Mouse (Mus musculus) midbrain, postnatal 0 days (tissue): ENCODE data around the gene Ryr2. TPM values are rescaled to one million over a fixed set of nuclear protein-coding genes. Genes with fewer than 3 reads are reported as not detected.
A peak's percentile ranks its signal among the peaks of the same experiment; 100 is the strongest.

Experiments
- ATAC-seq: fragments of 200-750 bp; cut with Nextera tagmentation; 2 replicates; pipeline ENCODE4 v1.8.0; 2017; ENCODE audit warnings: moderate number of reproducible peaks, mild to moderate bottlenecking, moderate TSS enrichment, moderate library complexity; ENCODE audit not compliant: low FRiP score
- DNase-seq: peaks from one replicate; pipeline ENCODE4 v3.0.0-alpha.2; 2015; ENCODE audit warnings: low spot score
- H3K27ac ChIP-seq: fragments of 300-500 bp; sonication (generic); 2 replicates; pipeline ENCODE4 v1.5.1; 2014; ENCODE audit warnings: low read depth, mild to moderate bottlenecking, low read length, mixed read lengths
- H3K27me3 ChIP-seq: fragments of 300-500 bp; sonication (generic); 2 replicates; pipeline ENCODE4 v1.6.1; 2014; ENCODE audit warnings: low read length, control low read depth, mixed read lengths; ENCODE audit not compliant: insufficient read depth
- H3K36me3 ChIP-seq: fragments of 300-500 bp; sonication (generic); 2 replicates; pipeline ENCODE4 v1.6.1; 2014; ENCODE audit warnings: low read length, control low read depth, mixed read lengths; ENCODE audit not compliant: insufficient read depth
- H3K4me1 ChIP-seq: fragments of 300-500 bp; sonication (generic); 2 replicates; pipeline ENCODE4 v1.6.1; 2014; ENCODE audit warnings: mild to moderate bottlenecking, control low read depth, antibody characterized with exemption, low read length, mixed read lengths; ENCODE audit not compliant: insufficient read depth
- H3K4me2 ChIP-seq: fragments of 300-500 bp; sonication (generic); 2 replicates; pipeline ENCODE4 v1.6.1; 2014; ENCODE audit warnings: low read depth, mild to moderate bottlenecking, low read length, mixed read lengths; ENCODE audit not compliant: poor library complexity, severe bottlenecking
- H3K4me3 ChIP-seq: fragments of 300-500 bp; sonication (generic); 2 replicates; pipeline ENCODE4 v1.5.1; 2014; ENCODE audit warnings: low read depth, mild to moderate bottlenecking, low read length, moderate library complexity
- H3K9ac ChIP-seq: fragments of 300-500 bp; sonication (generic); replicated peaks from 2 replicates; pipeline ENCODE4 v1.6.1; 2014; ENCODE audit warnings: mild to moderate bottlenecking, low read length, moderate library complexity, mixed read lengths; ENCODE audit not compliant: poor library complexity, severe bottlenecking
- H3K9me3 ChIP-seq: fragments of 300-500 bp; sonication (generic); 2 replicates; pipeline ENCODE4 v1.6.1; 2016; ENCODE audit warnings: low read length, control low read depth
- CTCF ChIP-seq: IDR thresholded peaks from 2 replicates; pipeline ENCODE4 v1.5.1; 2016; ENCODE audit warnings: antibody characterized with exemption, mild to moderate bottlenecking
- WGBS: fragments of 180-500 bp; shearing (Covaris S2); extraction: QIAGEN DNeasy Blood & Tissue Kit; methylation state at CpG from one replicate; pipeline ENCODE4 v1.1.7; 2014; 5-methylcytosine and 5-hydroxymethylcytosine counted together
- polyA plus RNA-seq: library from polyadenylated mRNA; unstranded; fragments of >200 nt; fragmentation: Nextera tagmentation; extraction: Ambion mirVana; gene quantifications from 2 replicates; pipeline ENCODE4 v1.2.1, GENCODE M21; 2015
- total RNA-seq: library from RNA; depleted of rRNA; stranded (reverse); fragments of >200 nt; gene quantifications from 2 replicates; pipeline ENCODE4 v1.2.3, GENCODE M21; 2014

Gene Ryr2
- total and polyA plus RNA-seq, 2 experiments from 2014 or later = 3.5 to 22.5 TPM

DNA sequence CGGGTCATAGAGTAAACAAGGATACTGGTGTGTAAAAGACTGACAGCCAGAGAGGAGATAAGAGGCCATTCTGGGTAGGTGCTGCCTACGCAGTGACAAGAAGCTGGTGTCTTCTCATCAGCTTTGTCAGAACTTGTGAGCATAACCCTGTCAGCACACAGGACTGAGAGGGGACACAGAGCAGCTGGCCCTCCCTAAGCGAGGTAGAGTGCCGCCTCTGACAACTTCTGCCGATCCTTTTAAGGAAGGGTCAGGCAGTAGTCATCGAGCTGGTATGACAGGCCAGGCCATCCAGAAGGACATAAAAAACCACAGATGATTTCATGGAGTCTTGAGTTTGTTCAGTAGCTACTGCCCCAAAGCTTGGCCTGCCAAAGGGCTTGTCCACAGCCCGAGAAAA lies 26.8 kb upstream of the Ryr2 start:
- H3K4me1 ChIP-seq = no peaks in the 10 kb centered on the region; the same call in 1 of the 2 replicates
- 95% methylated on average over 7 of the region's 7 CpGs for WGBS
- H3K9ac ChIP-seq = no peak overlapping the region
- ATAC-seq = no peak
- no peaks in the 10 kb centered on the region for H3K9me3 ChIP-seq
- DNase-seq = no peak
- no peak for TF ChIP-seq CTCF
- no peak overlapping the region for H3K4me2 ChIP-seq
- H3K36me3 ChIP-seq = no peaks in the 10 kb centered on the region
- H3K4me3 ChIP-seq = no peak overlapping the region
- H3K27me3 ChIP-seq = no peaks in the 10 kb centered on the region
- no peak overlapping the region for H3K27ac ChIP-seq

DNA sequence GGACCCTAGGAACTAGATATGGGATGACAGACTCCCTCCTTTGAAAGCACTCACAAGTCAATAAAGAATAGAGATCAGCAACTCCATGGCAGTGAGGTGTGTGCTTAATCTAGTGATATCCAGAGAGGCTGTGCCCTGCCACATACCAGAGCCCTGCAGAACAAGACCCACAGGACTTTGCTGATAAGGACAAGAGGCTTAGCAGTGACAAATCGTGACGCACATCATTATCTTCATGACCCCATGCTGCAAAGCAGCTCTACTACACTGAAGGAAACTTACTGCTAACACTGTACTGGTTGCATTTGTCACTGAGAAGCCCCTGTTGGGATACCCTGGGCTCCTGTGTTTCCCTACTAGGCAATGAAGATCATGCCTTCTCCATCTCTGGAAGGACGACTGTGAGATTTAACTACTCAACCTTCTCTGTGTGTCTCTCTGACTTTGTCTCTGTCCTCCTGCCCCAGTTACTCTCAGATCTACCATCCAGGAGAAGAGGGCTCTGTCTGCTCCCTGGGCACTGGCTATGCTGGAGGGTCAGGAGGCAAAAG lies 25.5 kb upstream of the Ryr2 start:
- no peaks in the 10 kb centered on the region for H3K27me3 ChIP-seq

DNA sequence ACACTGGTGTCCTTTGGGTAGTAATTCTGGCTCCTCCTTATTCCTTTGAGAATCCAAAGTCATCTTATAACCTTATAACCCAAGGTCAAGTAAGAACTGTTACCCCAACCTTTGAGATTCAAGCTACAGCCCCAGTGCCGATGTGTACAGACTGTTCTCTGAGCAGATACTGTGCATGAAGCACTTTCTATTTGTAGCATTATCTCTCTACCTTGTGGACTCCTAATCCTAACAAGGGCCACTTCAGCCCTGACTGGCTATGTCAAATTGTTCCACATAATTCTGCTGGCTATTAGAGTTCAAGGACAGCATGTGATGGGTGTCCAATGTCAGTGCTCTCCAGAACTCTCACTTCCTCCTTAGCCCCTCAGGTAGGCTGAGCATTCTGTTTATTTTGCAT lies 22.4 kb upstream of the Ryr2 start:
- Histone ChIP-seq H3K27ac (no peak overlapping the region), H3K27me3 (no peaks in the 10 kb centered on the region), H3K4me3 (no peak overlapping the region), H3K4me1 (no peaks in the 10 kb centered on the region; the same call in 1 of the 2 replicates), H3K9ac (no peak overlapping the region), H3K4me2 (no peak overlapping the region), H3K9me3 (no peaks in the 10 kb centered on the region), H3K36me3 (no peaks in the 10 kb centered on the region)
- no peak for TF ChIP-seq CTCF
- DNase-seq (no peak), ATAC-seq (no peak)
- WGBS = 97% methylated on average over 1 of the region's 1 CpGs

More for the DNA sequence above, 25.5 kb upstream of the Ryr2 start:
- TF ChIP-seq CTCF = no peak
- Histone ChIP-seq H3K4me1 (no peaks in the 10 kb centered on the region; the same call in 1 of the 2 replicates), H3K4me2 (no peak overlapping the region), H3K27ac (no peak overlapping the region), H3K4me3 (no peak overlapping the region), H3K36me3 (no peaks in the 10 kb centered on the region), H3K9me3 (no peaks in the 10 kb centered on the region), H3K9ac (no peak overlapping the region)
- ATAC-seq = no peak
- WGBS = 68% methylated on average over 3 of the region's 3 CpGs
- no peak for DNase-seq

DNA sequence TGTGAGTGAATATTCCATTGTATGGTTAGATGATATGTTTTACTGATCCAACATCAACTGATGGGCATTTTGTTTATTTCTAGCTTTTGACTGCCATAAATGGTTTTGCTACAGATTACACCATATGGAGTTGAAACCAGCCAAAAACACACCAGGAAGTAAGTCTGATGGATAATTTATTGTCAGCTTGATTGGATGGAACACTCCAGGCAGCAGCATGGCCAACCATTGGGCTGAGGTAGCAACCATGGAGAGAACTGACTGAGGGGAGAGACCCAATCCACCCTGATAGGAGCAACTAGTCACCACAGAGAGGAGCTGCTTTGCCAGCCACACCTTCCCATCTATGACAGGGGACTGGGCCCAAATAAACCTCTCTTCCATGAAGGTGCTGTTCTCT lies 19.4 kb upstream of the Ryr2 start:
- H3K4me1 ChIP-seq = no peaks in the 10 kb centered on the region; the same call in 1 of the 2 replicates
- H3K4me2 ChIP-seq = no peak overlapping the region
- no peaks in the 10 kb centered on the region for H3K27me3 ChIP-seq
- no peak overlapping the region for H3K27ac ChIP-seq
- TF ChIP-seq CTCF = no peak
- H3K4me3 ChIP-seq = no peak overlapping the region
- no peaks in the 10 kb centered on the region for H3K9me3 ChIP-seq
- ATAC-seq (no peak), DNase-seq (no peak)
- H3K9ac ChIP-seq = no peak overlapping the region
- H3K36me3 ChIP-seq = no peaks in the 10 kb centered on the region

DNA sequence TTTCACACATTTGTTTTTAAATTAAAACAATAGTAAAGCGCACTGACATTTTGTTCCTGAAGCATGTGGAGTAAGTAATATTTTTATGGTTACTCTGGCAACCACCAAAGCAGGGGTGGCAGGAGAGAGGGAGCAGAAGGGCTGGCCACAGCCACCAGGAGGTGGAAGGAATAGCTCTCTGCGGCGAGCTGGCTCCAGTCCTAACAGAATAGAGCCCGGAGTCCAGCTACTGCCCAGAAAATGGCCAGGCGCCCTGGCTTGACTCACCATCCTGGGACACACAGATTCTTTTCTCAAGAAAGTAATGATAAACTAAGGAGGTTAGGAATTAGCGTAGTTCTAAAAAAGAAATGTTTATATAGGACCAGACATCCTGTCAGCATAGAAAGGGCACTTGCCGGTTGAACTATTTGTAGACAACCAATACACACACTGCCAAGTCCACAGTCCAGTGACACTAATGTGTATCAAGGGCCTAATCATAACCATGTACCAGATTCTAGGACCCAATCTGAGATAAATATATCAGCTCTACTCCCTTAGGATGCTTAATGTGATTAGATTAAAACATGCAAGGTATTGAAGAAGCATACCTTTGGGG lies 18.3 kb upstream of the Ryr2 start:
- no peak overlapping the region for H3K9ac ChIP-seq
- 68% methylated on average over 7 of the region's 7 CpGs for WGBS
- H3K9me3 ChIP-seq = no peaks in the 10 kb centered on the region
- H3K4me3 ChIP-seq = no peak overlapping the region
- ATAC-seq = no peak
- TF ChIP-seq CTCF = no peak
- no peaks in the 10 kb centered on the region for H3K36me3 ChIP-seq
- H3K4me2 ChIP-seq = no peak overlapping the region
- H3K4me1 ChIP-seq = no peaks in the 10 kb centered on the region
- no peak overlapping the region for H3K27ac ChIP-seq
- H3K27me3 ChIP-seq = no peaks in the 10 kb centered on the region
- peak; percentile 38 for DNase-seq

DNA sequence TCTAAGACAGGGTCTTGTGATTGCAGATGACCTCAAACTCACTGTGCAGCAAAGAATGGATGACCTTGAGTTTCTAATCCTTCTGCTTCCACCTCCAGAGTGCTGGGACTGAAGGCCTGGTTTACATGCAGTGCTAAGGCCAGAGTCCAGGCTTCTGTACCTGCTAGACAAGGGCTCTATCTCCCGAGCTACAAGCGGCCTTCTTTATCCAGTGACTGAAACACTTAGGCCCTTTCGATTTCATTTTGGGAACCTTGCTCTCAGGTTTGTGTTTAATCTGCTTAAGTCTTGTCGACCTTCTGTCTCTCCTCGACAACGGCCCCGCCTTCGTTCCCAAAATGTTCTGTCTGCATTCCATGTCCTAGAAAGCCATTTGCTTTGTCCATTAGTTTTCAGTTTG lies 8.8 kb upstream of the Ryr2 start:
- H3K36me3 ChIP-seq = no peaks in the 10 kb centered on the region
- no peak overlapping the region for H3K27ac ChIP-seq
- H3K4me2 ChIP-seq = no peak overlapping the region
- 88% methylated on average over 8 of the region's 8 CpGs for WGBS
- H3K4me3 ChIP-seq = no peak overlapping the region
- no peaks in the 10 kb centered on the region for H3K9me3 ChIP-seq
- no peaks in the 10 kb centered on the region for H3K27me3 ChIP-seq
- DNase-seq (no peak), ATAC-seq (no peak)
- H3K9ac ChIP-seq = no peak overlapping the region
- no peaks in the 10 kb centered on the region for H3K4me1 ChIP-seq
- no peak for TF ChIP-seq CTCF
